Mouse (Mus musculus) neutrophil, adult 5-6 weeks (primary cell): ENCODE results near the gene Gm28510. TPM values are rescaled to one million over a fixed set of nuclear protein-coding genes. Genes with fewer than 3 reads are reported as not detected.
"Not testable (repeated sequence)": the region's sequence is repeated elsewhere in the genome, so short reads cannot be mapped to it uniquely, and the experiment has no call there.

Source experiments
- ATAC-seq: fragments of 151-379, 151-347 bp; 2 replicates; pipeline ENCODE4 v1.8.0; 2017; ENCODE audit warnings: mild to moderate bottlenecking, moderate TSS enrichment; ENCODE audit not compliant: insufficient number of reproducible peaks, poor library complexity, low FRiP score, severe bottlenecking; ENCODE audit errors: extremely low read depth
- total RNA-seq: library from RNA; stranded (forward); fragments of 200-1000 nt; gene quantifications from 2 replicates; pipeline ENCODE4 v1.2.3, GENCODE M21; 2017

The Gm28510 gene
- not detected in 2 replicates for total RNA-seq

DNA sequence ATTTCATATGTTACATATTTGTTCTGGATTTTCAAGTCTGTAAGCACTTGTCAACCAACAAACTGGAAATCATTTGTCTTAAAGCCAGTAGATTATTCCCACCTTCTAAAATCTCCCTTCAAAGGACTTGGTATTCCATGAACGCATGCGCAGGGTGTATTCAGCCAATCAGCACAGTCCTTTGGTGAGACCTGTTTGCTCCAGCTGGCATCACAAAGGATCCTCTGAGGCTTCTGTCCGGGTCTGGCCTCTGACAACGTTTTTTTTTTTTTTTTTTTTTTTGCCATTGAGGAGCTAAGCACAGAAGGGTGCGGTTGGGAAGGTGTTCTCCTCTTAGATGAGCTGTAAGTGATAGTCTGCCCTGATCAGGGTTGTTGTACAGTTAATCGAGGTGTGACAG is at the start of gene Gm28510:
Gene Gm28510, plus strand, starts transcription at position 301 of the 400 bp plus-strand sequence.
- not testable (repeated sequence) for ATAC-seq

Other genes with a start within 250 kb of the Gm28510 start
- not detected in 2 replicates for gene Gm20834, start 88.1 kb upstream of the Gm28510 start, total RNA-seq
- not detected in 2 replicates for gene Gm20737, start 123.3 kb downstream of the Gm28510 start, total RNA-seq
- not detected in 2 replicates for gene Gm21775, start 140.7 kb downstream of the Gm28510 start, total RNA-seq
- gene Gm21900, start 203.6 kb downstream of the Gm28510 start, total RNA-seq: not detected in 2 replicates